Mouse (Mus musculus): ENCODE data around the gene Gm11487.
"Not testable (repeated sequence)": the region's sequence is repeated elsewhere in the genome, so short reads cannot be mapped to it uniquely, and the experiment has no call there.

Gene Gm11487

DNA sequence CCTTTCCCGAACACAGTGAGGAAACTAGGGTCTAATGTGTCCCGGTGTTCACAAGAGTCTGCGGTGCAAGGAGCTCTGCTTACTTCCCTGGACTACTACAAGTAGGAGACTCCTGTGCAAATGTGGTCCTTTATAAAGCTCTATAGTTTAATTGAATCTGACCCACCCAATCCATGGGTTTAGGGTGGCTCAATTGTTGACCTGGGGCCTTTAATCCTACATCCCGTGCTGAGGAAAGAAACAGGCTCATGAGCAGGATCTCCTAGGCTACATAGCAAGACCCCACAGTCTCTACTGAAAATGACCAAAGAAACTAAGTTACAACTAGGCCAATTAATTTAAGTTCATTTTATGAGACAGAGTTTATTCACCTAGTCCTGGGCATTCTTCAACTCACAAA lies at the start of gene Gm11487:
TSS of gene Gm11487 (minus strand) at position 101 of the 400 bp plus-strand sequence.
- not testable (repeated sequence) for DNase-seq (ENCODE audit: low read depth, low spot score)

DNA sequence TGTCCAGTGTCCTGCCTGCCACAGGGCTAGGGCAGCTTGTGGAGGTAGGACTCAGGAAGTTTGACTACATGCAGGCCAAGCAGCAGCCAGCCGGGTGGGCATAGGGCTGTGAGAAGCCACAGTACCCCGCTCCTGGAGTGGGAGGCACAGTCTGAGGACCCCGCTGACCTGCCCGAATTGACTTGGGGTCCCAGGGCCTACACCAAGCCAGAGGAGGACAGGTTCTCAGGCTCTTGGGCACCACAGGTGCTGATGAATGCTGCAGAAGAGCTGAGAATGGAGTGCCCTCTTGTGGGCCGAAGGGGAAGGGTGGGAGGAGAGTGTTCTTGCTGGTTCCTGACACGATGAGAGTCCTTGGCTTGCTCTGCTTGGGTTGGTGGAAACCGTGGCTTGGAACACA lies 39.8 kb upstream of the Gm11487 start:
- DNase-seq (ENCODE audit: low read depth, low spot score): no peak

DNA sequence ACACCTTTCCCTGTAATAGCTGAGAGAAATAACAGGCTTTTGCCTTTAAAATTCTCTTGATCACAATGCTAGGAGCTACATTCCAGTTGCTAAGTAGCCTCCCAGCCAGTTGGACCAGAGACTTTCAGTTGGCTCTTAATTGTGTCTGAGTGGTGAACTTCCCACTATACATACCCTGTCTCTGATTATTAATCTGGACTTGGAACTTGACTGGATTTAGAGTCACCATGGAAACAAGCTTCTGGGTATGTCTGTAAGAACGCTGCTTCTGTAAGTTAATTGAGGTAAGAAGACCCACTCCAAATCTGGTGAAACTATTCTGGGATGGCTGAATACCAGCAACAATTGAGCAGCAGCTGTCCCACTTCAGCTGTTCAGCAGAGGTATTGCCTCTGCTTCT lies 37.7 kb upstream of the Gm11487 start:
- DNase-seq (ENCODE audit: low read depth, low spot score): no peak

DNA sequence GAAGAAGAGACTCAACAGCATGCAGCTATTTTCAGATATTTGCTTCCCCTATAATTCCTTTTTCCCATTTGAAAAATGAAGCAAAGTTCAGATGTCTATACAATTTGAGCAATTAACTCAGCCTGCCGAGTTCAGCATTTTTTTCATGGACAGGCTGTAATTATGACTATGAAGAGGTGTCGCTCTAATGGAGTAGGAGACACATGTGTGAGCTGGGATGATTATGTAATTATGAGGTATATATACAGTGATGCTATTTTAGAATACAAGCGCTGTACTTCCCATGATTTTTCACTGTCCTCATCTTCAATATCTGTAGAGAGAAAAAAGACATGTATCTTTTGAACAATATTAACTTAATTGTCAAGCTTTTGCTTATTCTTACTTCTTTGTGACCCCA lies 21.0 kb upstream of the Gm11487 start:
- DNase-seq (ENCODE audit: low read depth, low spot score): no peak

DNA sequence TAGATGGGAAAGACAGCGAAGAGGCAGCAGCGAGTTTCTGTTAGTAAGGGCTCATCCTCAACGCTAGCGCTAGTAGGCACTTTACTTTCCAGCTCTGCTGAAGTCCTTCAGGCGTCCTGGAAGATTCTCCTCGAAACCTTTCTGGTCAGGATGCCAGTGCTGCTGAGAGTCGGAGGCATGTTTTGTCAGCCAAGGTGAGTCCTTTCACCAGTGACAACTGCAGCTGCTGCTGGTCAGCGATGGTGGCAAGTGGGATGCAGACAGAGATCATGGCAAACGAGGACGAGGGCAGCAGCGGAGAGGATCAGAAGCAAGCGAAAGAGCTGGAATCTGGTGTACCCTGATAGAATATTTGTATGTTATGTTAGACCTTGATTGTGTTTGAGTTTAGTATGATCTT lies 18.2 kb upstream of the Gm11487 start:
- no peak for DNase-seq (ENCODE audit: low read depth, low spot score)

DNA sequence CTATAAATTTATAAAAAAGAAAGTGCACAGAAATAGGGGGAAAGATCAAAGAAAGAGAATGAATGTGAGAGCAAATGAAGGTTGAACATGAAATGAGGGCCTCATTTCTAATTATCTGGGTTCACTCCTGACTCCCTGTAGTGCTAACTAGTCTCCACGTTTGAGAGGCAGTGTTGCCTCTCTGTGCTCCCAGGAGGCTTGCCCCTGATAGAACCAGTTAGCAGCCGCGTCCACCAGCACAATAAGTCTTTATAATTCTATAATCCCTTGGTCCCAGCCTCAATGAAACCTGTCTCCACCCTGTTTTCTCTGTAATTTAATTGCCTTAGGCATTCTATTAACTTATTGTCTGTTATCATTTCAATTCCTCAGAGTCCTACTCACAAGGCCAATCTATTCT lies 38.3 kb downstream of the Gm11487 start:
- no peak for DNase-seq (ENCODE audit: low read depth, low spot score)
